In genomic region chr2:131581506-131581905, GRCm38 (mm10) we compare ENCODE assay signal across 27 mouse cellular contexts. TPM values are rescaled to one million over a fixed set of nuclear protein-coding genes. Genes with fewer than 3 reads are reported as not detected.
DNase-seq lines count a peak whose midpoint lies in the region; ATAC-seq lines count a peak whose summit lies in the region.
"Had no signal": no experiment of that assay in that cellular context is flagged by ENCODE, and none has a peak within 500 bp of the region (broad histone marks: within the 10 kb centered on the region; RNA-seq: fewer than 3 reads in every experiment).

No protein-coding gene starts in this region.

- no peak for ATAC-seq in monocyte, adult 5-6 weeks (replicated peaks; ENCODE audit: insufficient number of reproducible peaks, low FRiP score, low TSS enrichment, poor library complexity, severe bottlenecking)
- ATAC-seq: CD4-positive, CD25-positive, alpha-beta regulatory T cell, adult 4 months; forebrain, embryonic 13.5 days; forebrain, embryonic 15.5 days; forebrain, postnatal 0 days had no signal

- no peaks in the 10 kb centered on the region for H3K36me3 ChIP-seq in limb, embryonic 10.5 days
- H3K36me3 ChIP-seq: embryonic facial prominence, embryonic 13.5 days; embryonic facial prominence, embryonic 15.5 days; forebrain, embryonic 15.5 days; G1E had no signal

- 89% methylated on average over 2 of the region's 2 CpGs for WGBS in limb, embryonic 10.5 days

- H3K4me1 ChIP-seq in limb, embryonic 10.5 days = no peaks in the 10 kb centered on the region
- H3K4me1 ChIP-seq: embryonic facial prominence, embryonic 13.5 days; embryonic facial prominence, embryonic 15.5 days; forebrain, embryonic 13.5 days; forebrain, embryonic 15.5 days had no signal

- no peaks in the 10 kb centered on the region for H3K9me3 ChIP-seq in limb, embryonic 10.5 days (replicated peaks)
- H3K9me3 ChIP-seq: embryonic facial prominence, embryonic 13.5 days; embryonic facial prominence, embryonic 15.5 days; forebrain, embryonic 13.5 days; forebrain, embryonic 15.5 days; G1E had no signal

- no peak overlapping the region for H3K4me3 ChIP-seq in limb, embryonic 10.5 days
- H3K4me3 ChIP-seq: embryonic facial prominence, embryonic 13.5 days; embryonic facial prominence, embryonic 15.5 days; erythroblast, embryonic 14.5 days; forebrain, embryonic 13.5 days; forebrain, embryonic 15.5 days had no signal

- no peak overlapping the region for H3K27ac ChIP-seq in limb, embryonic 10.5 days
- H3K27ac ChIP-seq: embryonic facial prominence, embryonic 13.5 days; embryonic facial prominence, embryonic 15.5 days; forebrain, embryonic 13.5 days; forebrain, embryonic 15.5 days had no signal

- peak; percentile 66 for DNase-seq in heart, adult 11 months
- DNase-seq in heart, adult 9 months (ENCODE audit: low spot score in 2 of 2) = no peak
- peak; percentile 54 for DNase-seq in NIH3T3 (ENCODE audit: low read depth)
- peak; percentile 12 for DNase-seq in limb, embryonic 10.5 days (ENCODE audit: low spot score)
- DNase-seq: adrenal gland, adult 2 months; adrenal gland, postnatal 10 days; adrenal gland, postnatal 25 days; B cell, adult 2 months; cerebellum, adult 11 months; cerebellum, adult 18-20 months; cerebellum, adult 8-10 months; cerebellum, adult 9-11 months; cerebellum, postnatal 14 days; cerebellum, postnatal 36 days; embryo, embryonic 11 days; forebrain, postnatal 0 days had no signal

- no peaks in the 10 kb centered on the region for H3K27me3 ChIP-seq in limb, embryonic 10.5 days (ENCODE audit: low read depth, poor library complexity, severe bottlenecking)
- H3K27me3 ChIP-seq: embryonic facial prominence, embryonic 13.5 days; embryonic facial prominence, embryonic 15.5 days; forebrain, embryonic 13.5 days; forebrain, embryonic 15.5 days had no signal

RNA-seq across cellular contexts. Expression of gene Adra1d, which starts 19.4 kb away (rescaled TPM):
- not detected in 2 replicates for polyA plus RNA-seq in limb, embryonic 10.5 days (2016; fragmentation: Nextera tagmentation; extraction: Ambion mirVana)
- not detected in 3 replicates for total RNA-seq in monocyte, adult 5-6 weeks (2017)
- total RNA-seq: CH12.LX; common myeloid progenitor, adult 5-6 weeks; G1E had no signal
- polyA plus RNA-seq: CD4-positive, CD25-positive, alpha-beta regulatory T cell, adult 4 months; erythroblast, embryonic 14.5 days; forebrain, embryonic 11.5 days; forebrain, embryonic 13.5 days; G1E had no signal

Comparison
In these comparisons a context has a peak if more than half of its experiments do, and no peak if none do; other contexts are left out.
1. DNase-seq: peak in heart, adult 11 months (single experiment), NIH3T3 (single experiment) and limb, embryonic 10.5 days (single experiment); none in heart, adult 9 months (0 of 2).